Mouse (Mus musculus) midbrain, embryonic 13.5 days (tissue): Measurements from ENCODE around the gene Gm20422. TPM values are rescaled to one million over a fixed set of nuclear protein-coding genes. Genes with fewer than 3 reads are reported as not detected.
"Not testable (repeated sequence)": the region's sequence is repeated elsewhere in the genome, so short reads cannot be mapped to it uniquely, and the experiment has no call there.

Source experiments
- ATAC-seq: fragments of 200-750 bp; cut with Nextera tagmentation; 2 replicates; pipeline ENCODE4 v1.8.0; 2017; ENCODE audit warnings: mild to moderate bottlenecking, moderate TSS enrichment, moderate library complexity
- H3K27ac ChIP-seq: fragments of 300-500 bp; sonication (generic); 2 replicates; pipeline ENCODE4 v1.5.1; 2015; ENCODE audit warnings: inconsistent platforms, mild to moderate bottlenecking, moderate library complexity
- H3K27me3 ChIP-seq: fragments of 300-500 bp; sonication (generic); 2 replicates; pipeline ENCODE4 v1.6.1; 2015; ENCODE audit warnings: mild to moderate bottlenecking, inconsistent platforms
- H3K36me3 ChIP-seq: fragments of 300-500 bp; sonication (generic); 2 replicates; pipeline ENCODE4 v1.6.1; 2015; ENCODE audit warnings: mild to moderate bottlenecking, inconsistent platforms
- H3K4me1 ChIP-seq: fragments of 300-500 bp; sonication (generic); replicated peaks from 2 replicates; pipeline ENCODE4 v1.6.1; 2015; ENCODE audit warnings: inconsistent platforms
- H3K4me2 ChIP-seq: fragments of 300-500 bp; sonication (generic); replicated peaks from 2 replicates; pipeline ENCODE4 v1.6.1; 2015; ENCODE audit warnings: moderate library complexity, mild to moderate bottlenecking, inconsistent platforms
- H3K4me3 ChIP-seq: fragments of 300-500 bp; sonication (generic); replicated peaks from 2 replicates; pipeline ENCODE4 v1.5.1; 2015; ENCODE audit warnings: mild to moderate bottlenecking, inconsistent platforms
- H3K9ac ChIP-seq: fragments of 300-500 bp; sonication (generic); replicated peaks from 2 replicates; pipeline ENCODE4 v1.6.1; 2015; ENCODE audit warnings: mild to moderate bottlenecking, inconsistent platforms
- H3K9me3 ChIP-seq: fragments of 300-500 bp; sonication (generic); 2 replicates; pipeline ENCODE4 v1.6.1; 2016; ENCODE audit warnings: mild to moderate bottlenecking, inconsistent platforms
- WGBS: fragments of 180-500 bp; shearing (Covaris S2); methylation state at CpG from one replicate; pipeline ENCODE4 v1.1.7; 2015; 5-methylcytosine and 5-hydroxymethylcytosine counted together
- polyA plus RNA-seq: library from polyadenylated mRNA; unstranded; fragments of >200 nt; fragmentation: Nextera tagmentation; extraction: Ambion mirVana; gene quantifications from 2 replicates; pipeline ENCODE4 v1.2.1, GENCODE M21; 2015

Gm20422 gene
- polyA plus RNA-seq, 1 experiment from 2014 or later: 0.24 TPM

DNA sequence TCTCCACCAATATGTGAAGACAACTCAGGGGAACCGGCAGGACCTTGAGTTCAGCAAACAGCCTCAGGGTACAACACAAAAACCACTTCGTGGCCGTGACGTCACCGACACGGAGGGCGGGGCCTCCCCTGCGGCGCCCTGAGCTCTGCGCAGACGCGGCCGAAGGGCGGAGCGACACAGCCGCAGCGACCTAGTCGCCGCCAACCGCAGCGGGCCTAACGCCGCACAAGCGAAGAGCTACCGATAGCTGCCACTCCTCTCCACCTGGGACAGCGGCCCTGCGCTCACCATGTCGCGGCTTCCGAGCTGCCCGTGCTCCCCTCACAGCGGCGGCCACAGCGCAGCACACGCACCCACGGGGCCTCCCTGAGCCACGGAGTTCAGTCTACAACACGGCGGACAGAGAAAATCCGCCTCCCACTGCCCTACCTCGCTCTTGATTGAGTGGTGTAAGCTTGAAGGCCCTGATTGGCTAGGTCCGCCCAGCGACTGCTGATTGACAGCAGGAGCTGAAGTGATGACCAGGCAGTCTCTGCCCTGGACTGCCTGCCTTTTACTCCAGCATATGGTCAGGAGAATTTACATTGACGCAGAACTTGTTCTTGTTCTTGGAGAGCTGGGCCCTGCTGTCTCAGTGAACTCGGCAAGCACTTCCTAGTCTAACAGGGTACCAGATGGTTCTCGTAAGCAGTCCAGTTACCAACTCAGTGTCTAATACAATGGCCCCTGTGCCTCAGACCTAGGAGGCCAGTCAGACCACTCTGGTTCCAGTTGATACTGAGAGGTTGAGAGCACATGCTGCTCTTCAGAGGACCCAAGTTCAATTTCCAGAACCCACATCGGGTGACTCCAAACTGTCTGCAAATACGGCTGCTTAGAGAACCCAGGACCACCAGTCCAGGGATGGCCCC, 24.9 kb downstream of the Gm20422 start, which contains the start of gene Zfp963:
TSS of gene Zfp963 (minus strand) at position 427 of the 911 bp plus-strand sequence.
- Histone ChIP-seq H3K36me3 (no peaks in the 10 kb centered on the region; the same call in 1 of the 2 replicates), H3K4me1 (peaks cover 24% of the 10 kb centered on the region), H3K27ac (peak within 1 kb of the TSS; percentile 99), H3K4me2 (peak within 1 kb of the TSS; percentile 51), H3K4me3 (peak within 1 kb of the TSS; percentile 70), H3K9ac (peak within 1 kb of the TSS; percentile 81), H3K9me3 (no peaks in the 10 kb centered on the region), H3K27me3 (no peaks in the 10 kb centered on the region)
- 3% methylated on average over 48 of the region's 48 CpGs for WGBS
- ATAC-seq: peak; percentile 100

DNA sequence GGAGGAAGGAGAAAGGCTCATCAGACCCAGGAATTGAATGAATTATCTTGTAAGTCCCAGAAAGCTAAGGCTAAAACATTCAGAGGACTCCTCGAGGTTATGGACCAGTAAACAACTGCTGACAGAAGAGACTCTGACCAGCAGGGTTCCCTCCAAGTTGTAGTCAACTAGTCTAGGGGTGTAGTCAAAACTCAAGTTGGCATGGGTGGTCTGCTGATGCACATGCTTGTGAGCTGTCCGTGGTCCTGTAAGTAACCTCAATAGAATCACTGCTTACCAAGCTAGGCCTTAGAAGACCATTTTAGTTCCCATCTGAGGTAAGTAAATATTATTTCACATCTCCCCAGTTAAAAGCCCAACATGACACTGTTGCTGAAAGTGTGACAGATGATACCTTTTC, 33.5 kb downstream of the Gm20422 start:
- Histone ChIP-seq H3K27me3 (no peaks in the 10 kb centered on the region), H3K4me2 (no peak overlapping the region), H3K4me3 (no peak overlapping the region), H3K9ac (no peak overlapping the region), H3K4me1 (no peaks in the 10 kb centered on the region), H3K36me3 (peaks cover 23% of the 10 kb centered on the region), H3K9me3 (no peaks in the 10 kb centered on the region), H3K27ac (no peak overlapping the region)
- ATAC-seq: no peak
- 82% methylated on average over 2 of the region's 2 CpGs for WGBS

DNA sequence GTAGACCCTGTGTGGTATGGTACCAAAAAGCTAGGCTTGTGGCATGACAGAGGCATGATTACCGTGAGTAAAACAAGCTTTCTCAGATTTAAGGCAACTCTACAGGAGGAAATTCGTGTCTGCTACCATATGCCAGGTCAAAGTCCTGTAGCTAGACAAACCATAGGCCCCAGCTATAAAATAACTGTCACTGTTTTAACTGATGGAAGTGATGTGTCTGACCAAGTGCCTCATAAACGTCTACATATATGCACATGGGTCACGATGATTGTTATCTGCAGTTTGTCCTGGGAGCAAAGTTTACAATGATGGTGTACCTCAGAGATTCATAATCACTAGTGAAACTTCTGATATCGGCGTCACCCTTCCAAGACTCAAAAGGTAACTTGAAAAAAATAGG, 33.9 kb downstream of the Gm20422 start:
- Histone ChIP-seq H3K36me3 (peaks cover 23% of the 10 kb centered on the region), H3K27ac (no peak overlapping the region), H3K9ac (no peak overlapping the region), H3K27me3 (no peaks in the 10 kb centered on the region), H3K9me3 (no peaks in the 10 kb centered on the region), H3K4me2 (no peak overlapping the region), H3K4me1 (no peaks in the 10 kb centered on the region), H3K4me3 (no peak overlapping the region)
- 89% methylated on average over 6 of the region's 6 CpGs for WGBS
- ATAC-seq: no peak

DNA sequence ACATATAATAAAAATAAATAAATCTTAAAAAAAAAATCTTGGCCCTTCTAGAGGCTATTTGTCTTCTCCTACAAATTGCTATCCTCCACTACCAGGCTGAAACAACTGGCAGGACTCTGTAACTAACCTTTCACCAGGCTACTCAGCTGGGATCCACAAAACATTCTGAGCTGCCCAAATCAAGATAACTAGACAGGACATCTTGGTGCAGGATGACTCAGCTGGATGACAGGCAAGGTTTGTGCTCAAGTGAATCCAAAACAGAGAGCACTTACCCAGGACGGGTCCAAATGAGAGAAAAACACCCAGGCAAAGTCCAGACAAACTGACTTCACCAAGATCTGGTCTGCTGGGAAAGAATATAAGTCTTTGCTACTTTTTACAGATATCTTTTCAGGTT, 39.2 kb downstream of the Gm20422 start:
- no peak overlapping the region for H3K4me3 ChIP-seq
- H3K9me3 ChIP-seq: no peaks in the 10 kb centered on the region
- no peak overlapping the region for H3K27ac ChIP-seq
- H3K36me3 ChIP-seq: no peaks in the 10 kb centered on the region
- no peak overlapping the region for H3K9ac ChIP-seq
- H3K27me3 ChIP-seq: no peaks in the 10 kb centered on the region
- 79% methylated on average over 1 of the region's 1 CpGs for WGBS
- H3K4me2 ChIP-seq: no peak overlapping the region
- no peaks in the 10 kb centered on the region for H3K4me1 ChIP-seq
- no peak for ATAC-seq

DNA sequence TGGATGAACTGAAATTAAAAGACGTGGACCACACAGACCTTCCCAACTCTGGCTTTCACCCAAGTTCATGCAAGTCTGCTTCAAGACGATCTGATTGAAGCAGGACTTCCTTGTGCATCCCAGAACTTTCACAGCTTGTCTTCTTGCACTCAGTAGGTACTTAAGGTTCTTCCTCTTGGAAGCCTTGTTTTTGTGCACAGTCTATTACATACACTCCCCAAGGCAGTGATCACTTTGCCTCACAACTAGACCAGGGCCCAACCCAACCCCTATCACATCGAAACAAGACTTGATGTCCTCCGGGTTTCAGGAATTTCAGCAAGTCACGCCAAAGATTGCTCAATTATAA, 57.5 kb downstream of the Gm20422 start:
- Histone ChIP-seq H3K36me3 (peaks cover 6% of the 10 kb centered on the region; the same call in 1 of the 2 replicates), H3K27ac (peak overlapping the region; percentile 67), H3K4me3 (peak overlapping the region; percentile 88), H3K9ac (peak overlapping the region; percentile 16; the same call in 1 of the 2 replicates), H3K27me3 (no peaks in the 10 kb centered on the region), H3K4me2 (peak overlapping the region; percentile 51), H3K9me3 (no peaks in the 10 kb centered on the region), H3K4me1 (peaks cover 33% of the 10 kb centered on the region)
- ATAC-seq: no peak; the same call in 1 of the 2 replicates
- 46% methylated on average over 5 of the region's 5 CpGs for WGBS

DNA sequence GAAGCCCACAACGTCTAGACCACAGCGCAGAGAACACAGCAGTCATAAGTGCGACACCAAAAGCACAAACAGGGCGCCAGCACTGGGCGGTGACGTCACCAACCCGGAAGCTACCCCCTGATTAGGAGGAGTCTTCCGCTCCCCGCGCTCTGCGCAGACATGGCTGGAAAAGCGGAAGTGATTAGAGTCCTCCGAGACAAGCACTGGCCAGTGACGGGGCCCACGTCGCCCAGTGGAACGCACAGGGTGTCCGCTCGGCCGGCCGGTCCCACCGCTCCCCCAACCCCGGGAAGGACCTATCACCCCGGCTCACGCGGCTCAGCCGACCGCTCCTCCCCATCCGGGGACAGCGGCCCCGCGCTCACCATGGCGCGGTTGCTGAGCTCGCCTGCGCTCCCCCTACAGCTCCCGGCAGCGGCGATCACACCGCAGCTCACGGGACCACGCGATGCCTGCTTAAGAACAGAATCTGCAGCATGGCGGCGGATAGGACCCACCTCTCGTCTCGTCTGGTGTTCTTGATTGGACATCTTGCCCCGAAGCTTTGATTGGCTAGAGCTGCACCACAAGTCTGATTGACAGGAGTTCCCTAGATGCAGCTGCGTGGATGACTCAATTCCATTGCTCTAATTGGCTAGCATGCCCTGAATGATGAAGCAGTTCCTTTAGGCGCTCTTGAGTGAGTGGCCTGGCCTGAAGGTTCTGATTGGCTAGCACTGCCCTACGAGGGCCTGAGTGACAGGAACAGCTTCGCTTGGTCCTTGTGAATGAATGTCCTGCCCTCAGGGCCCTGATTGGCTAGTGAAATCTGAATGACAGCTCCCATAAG, 58.1 kb downstream of the Gm20422 start:
- Histone ChIP-seq H3K4me3 (peak overlapping the region; percentile 88), H3K4me1 (peaks cover 33% of the 10 kb centered on the region), H3K36me3 (peaks cover 6% of the 10 kb centered on the region; the same call in 1 of the 2 replicates), H3K27me3 (no peaks in the 10 kb centered on the region), H3K4me2 (peak overlapping the region; percentile 51), H3K9ac (peak overlapping the region; percentile 94), H3K9me3 (no peaks in the 10 kb centered on the region), H3K27ac (peak overlapping the region; percentile 100)
- peak; percentile 99 for ATAC-seq
- WGBS: under 1% methylated on average over 52 of the region's 52 CpGs

DNA sequence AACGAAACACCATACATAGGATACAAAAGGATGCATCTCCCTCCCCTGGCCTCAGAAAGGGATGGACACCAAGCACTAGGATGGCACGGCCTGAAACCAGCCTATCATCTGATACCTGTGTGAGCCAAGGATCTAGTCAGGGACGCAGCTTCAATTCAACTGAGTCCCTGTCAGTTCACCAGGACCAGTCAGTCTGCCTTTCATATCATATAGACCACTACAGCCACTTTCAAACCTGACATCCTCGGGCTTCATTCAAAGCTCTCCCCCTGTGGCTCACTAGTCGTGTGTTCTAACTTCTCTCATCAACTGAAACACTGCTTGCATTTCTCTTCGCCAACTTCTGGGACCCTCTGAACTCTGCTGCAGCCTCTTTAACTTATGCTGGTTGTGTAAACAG, 59.3 kb downstream of the Gm20422 start:
- 81% methylated on average over 6 of the region's 6 CpGs for WGBS
- Histone ChIP-seq H3K4me1 (peaks cover 33% of the 10 kb centered on the region), H3K36me3 (peaks cover 13% of the 10 kb centered on the region), H3K27me3 (no peaks in the 10 kb centered on the region), H3K9me3 (no peaks in the 10 kb centered on the region), H3K4me3 (peak overlapping the region; percentile 88), H3K4me2 (peak overlapping the region; percentile 44), H3K9ac (peak overlapping the region; percentile 30), H3K27ac (no peak overlapping the region)
- ATAC-seq: no peak

DNA sequence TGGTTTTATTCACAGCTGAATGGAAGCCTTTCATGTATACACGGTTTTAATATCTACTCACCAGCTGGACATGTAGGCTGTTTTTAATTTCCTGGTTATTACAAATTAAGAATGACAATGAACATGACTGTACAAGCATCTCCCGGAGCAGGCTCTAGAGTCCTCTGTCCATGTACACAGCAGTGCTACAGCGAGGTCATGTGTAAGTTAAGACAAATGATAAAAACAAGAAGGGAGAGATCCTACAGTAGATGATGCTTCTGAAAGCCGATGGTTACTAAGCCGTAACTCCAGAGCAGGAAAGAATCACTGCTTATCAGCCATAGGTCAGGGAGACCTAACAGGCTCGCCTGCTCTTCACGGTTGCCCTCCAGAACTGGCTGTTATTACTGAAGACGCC, 61.2 kb downstream of the Gm20422 start:
- no peaks in the 10 kb centered on the region for H3K9me3 ChIP-seq
- H3K4me3 ChIP-seq: no peak overlapping the region
- H3K4me2 ChIP-seq: no peak overlapping the region
- 93% methylated on average over 8 of the region's 8 CpGs for WGBS
- no peak for ATAC-seq
- H3K4me1 ChIP-seq: peaks cover 33% of the 10 kb centered on the region
- no peaks in the 10 kb centered on the region for H3K27me3 ChIP-seq
- 0 out of 2 replicates have a peak overlapping the region, but pooled peaks have one; percentile 36 for H3K9ac ChIP-seq
- H3K27ac ChIP-seq: no peak overlapping the region
- peaks cover 30% of the 10 kb centered on the region for H3K36me3 ChIP-seq

DNA sequence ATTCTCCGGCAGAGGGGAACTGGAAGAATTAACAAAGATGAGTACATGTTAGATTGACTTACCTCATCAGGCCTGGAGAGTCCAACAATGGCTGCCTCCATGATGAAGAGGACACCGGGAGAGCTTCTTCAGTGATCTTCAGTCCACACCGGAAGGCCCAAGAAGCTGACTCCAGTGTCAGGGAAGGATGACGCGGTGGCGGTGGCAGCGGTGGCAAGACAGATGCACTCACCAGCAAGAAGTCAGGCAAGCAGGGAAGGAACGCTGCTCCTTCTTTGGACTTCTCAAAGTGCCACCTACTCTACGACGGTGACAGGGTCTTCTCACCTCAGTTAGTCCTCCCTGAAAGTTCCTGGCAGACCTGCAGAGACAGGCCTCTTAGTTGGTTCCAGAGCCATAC, 64.1 kb downstream of the Gm20422 start, which contains the start of gene Zfp869:
TSS of gene Zfp869 (minus strand) at position 101 of the 400 bp plus-strand sequence.
- peaks cover 27% of the 10 kb centered on the region for H3K4me1 ChIP-seq
- not testable (repeated sequence) for H3K9ac ChIP-seq, H3K4me3 ChIP-seq, H3K4me2 ChIP-seq, H3K27me3 ChIP-seq, H3K27ac ChIP-seq, H3K9me3 ChIP-seq, ATAC-seq
- peaks cover 59% of the 10 kb centered on the region for H3K36me3 ChIP-seq
- WGBS: 97% methylated on average over 10 of the region's 10 CpGs

DNA sequence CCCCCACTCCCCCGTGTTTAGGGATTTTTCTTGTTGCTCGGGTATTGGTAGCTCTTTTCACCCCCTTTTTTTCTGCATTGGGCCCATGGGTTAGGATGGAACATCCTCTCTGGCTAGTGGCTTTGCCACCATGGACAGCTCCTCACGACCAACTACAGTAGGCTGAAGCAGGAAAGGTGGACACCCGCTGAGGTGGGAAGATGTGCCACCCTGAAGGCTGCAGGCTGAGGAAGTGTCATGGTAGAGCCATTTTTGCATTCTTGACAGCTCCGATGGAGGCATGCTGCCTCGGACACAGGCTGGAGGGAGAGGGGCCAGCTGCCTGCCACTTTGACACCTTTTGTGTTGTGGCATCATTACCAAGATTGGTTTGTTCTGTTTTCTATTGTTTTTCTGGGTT, 72.9 kb downstream of the Gm20422 start:
- WGBS: 83% methylated on average over 6 of the region's 6 CpGs
- H3K9me3 ChIP-seq: no peaks in the 10 kb centered on the region
- ATAC-seq: no peak
- H3K27me3 ChIP-seq: no peaks in the 10 kb centered on the region
- no peak overlapping the region for H3K4me3 ChIP-seq
- H3K4me1 ChIP-seq: no peaks in the 10 kb centered on the region
- no peak overlapping the region for H3K4me2 ChIP-seq
- H3K36me3 ChIP-seq: peaks cover 45% of the 10 kb centered on the region
- no peak overlapping the region for H3K27ac ChIP-seq
- no peak overlapping the region for H3K9ac ChIP-seq
